Mouse (Mus musculus): Measurements from ENCODE around the gene Kif2c. TPM values are rescaled to one million over a fixed set of nuclear protein-coding genes. Genes with fewer than 3 reads are reported as not detected.

Kif2c gene
- polyA plus RNA-seq, 1 experiment from 2014 or later: 119 TPM

GRCm38 (mm10) chr4:117119636-117120035 lies 62.8 kb downstream of the Kif2c start:
- H3K4me1 ChIP-seq: peaks cover 27% of the 10 kb centered on the region
- H3K4me3 ChIP-seq: peak overlapping the region; percentile 70
- H3K36me3 ChIP-seq (replicated peaks): peaks cover 9% of the 10 kb centered on the region
- no peak for DNase-seq (ENCODE audit: extremely low spot score, low spot score)
- WGBS: 79% methylated on average over 5 of the region's 5 CpGs
- H3K9me3 ChIP-seq: no peaks in the 10 kb centered on the region
- H3K27me3 ChIP-seq (ENCODE audit: poor library complexity, severe bottlenecking): no peaks in the 10 kb centered on the region
- H3K27ac ChIP-seq: peak overlapping the region; percentile 90

- H3K4me3 ChIP-seq: no peak overlapping the region
- H3K27ac ChIP-seq: no peak overlapping the region
- peaks cover 21% of the 10 kb centered on the region for H3K4me1 ChIP-seq
- WGBS: 97% methylated on average over 7 of the region's 7 CpGs
- DNase-seq (ENCODE audit: extremely low spot score, low spot score): no peak
- H3K27me3 ChIP-seq (ENCODE audit: poor library complexity, severe bottlenecking): no peaks in the 10 kb centered on the region
- H3K36me3 ChIP-seq (replicated peaks): peaks cover 25% of the 10 kb centered on the region
- no peaks in the 10 kb centered on the region for H3K9me3 ChIP-seq
Observed at GRCm38 (mm10) chr4:117117931-117118330, 64.5 kb downstream of the Kif2c start.

- Histone ChIP-seq H3K36me3 (replicated peaks) (peaks cover 45% of the 10 kb centered on the region), H3K27ac (no peak overlapping the region), H3K9me3 (no peaks in the 10 kb centered on the region), H3K4me1 (peaks cover 6% of the 10 kb centered on the region), H3K27me3 (ENCODE audit: poor library complexity, severe bottlenecking) (no peaks in the 10 kb centered on the region), H3K4me3 (no peak overlapping the region)
- no peak for DNase-seq (ENCODE audit: extremely low spot score, low spot score)
- WGBS: 92% methylated on average over 5 of the region's 5 CpGs
Observed at GRCm38 (mm10) chr4:117115592-117115991, 66.8 kb downstream of the Kif2c start.

- Histone ChIP-seq H3K9me3 (no peaks in the 10 kb centered on the region), H3K36me3 (replicated peaks) (peaks cover 69% of the 10 kb centered on the region), H3K27ac (0 out of 2 replicates have a peak overlapping the region, but pooled peaks have one; percentile 40), H3K27me3 (ENCODE audit: poor library complexity, severe bottlenecking) (no peaks in the 10 kb centered on the region), H3K4me1 (no peaks in the 10 kb centered on the region), H3K4me3 (no peak overlapping the region)
- no peak for DNase-seq (ENCODE audit: extremely low spot score, low spot score)
- WGBS: 82% methylated on average over 1 of the region's 1 CpGs
Observed at GRCm38 (mm10) chr4:117113237-117113636, 69.2 kb downstream of the Kif2c start.

GRCm38 (mm10) chr4:117110985-117111384 lies 71.5 kb downstream of the Kif2c start:
- Histone ChIP-seq H3K27me3 (ENCODE audit: poor library complexity, severe bottlenecking) (no peaks in the 10 kb centered on the region), H3K4me1 (no peaks in the 10 kb centered on the region), H3K9me3 (no peaks in the 10 kb centered on the region), H3K36me3 (replicated peaks) (peaks cover 78% of the 10 kb centered on the region), H3K27ac (no peak overlapping the region), H3K4me3 (no peak overlapping the region)
- 96% methylated on average over 11 of the region's 11 CpGs for WGBS
- DNase-seq (ENCODE audit: extremely low spot score, low spot score): no peak

- Histone ChIP-seq H3K4me3 (no peak overlapping the region), H3K36me3 (replicated peaks) (peaks cover 81% of the 10 kb centered on the region), H3K27ac (no peak overlapping the region), H3K4me1 (peaks cover 6% of the 10 kb centered on the region; the same call in 1 of the 2 replicates), H3K9me3 (no peaks in the 10 kb centered on the region), H3K27me3 (ENCODE audit: poor library complexity, severe bottlenecking) (no peaks in the 10 kb centered on the region)
- WGBS: 91% methylated on average over 13 of the region's 13 CpGs
- DNase-seq (ENCODE audit: extremely low spot score, low spot score): no peak
Observed at GRCm38 (mm10) chr4:117110249-117110648, 72.2 kb downstream of the Kif2c start.

Small RNA genes within 50 kb of the gene (microRNA-seq; reads per million reads assigned to microRNA genes)
- not detected for gene Gm22398

Other genes with a start within 250 kb of the Kif2c start
- gene Urod, start 188.2 kb downstream of the Kif2c start, polyA plus RNA-seq (2016; fragmentation: Nextera tagmentation; extraction: Ambion mirVana): 93.8 and 108 TPM in 2 replicates
- gene Hectd3, start 187.3 kb downstream of the Kif2c start, polyA plus RNA-seq (2016; fragmentation: Nextera tagmentation; extraction: Ambion mirVana): 7.8 and 8.8 TPM in 2 replicates
- gene Eif2b3, start 163.2 kb downstream of the Kif2c start, polyA plus RNA-seq (2016; fragmentation: Nextera tagmentation; extraction: Ambion mirVana): 52.1 and 55.5 TPM in 2 replicates
- gene Ptch2, start 86.6 kb downstream of the Kif2c start, polyA plus RNA-seq (2016; fragmentation: Nextera tagmentation; extraction: Ambion mirVana): 7.3 TPM in 2 replicates
- 4.9 and 5.3 TPM in 2 replicates for gene Btbd19, start 56.9 kb downstream of the Kif2c start, polyA plus RNA-seq (2016; fragmentation: Nextera tagmentation; extraction: Ambion mirVana)
- gene Tctex1d4, start 55.8 kb downstream of the Kif2c start, polyA plus RNA-seq (2016; fragmentation: Nextera tagmentation; extraction: Ambion mirVana): not detected in 2 replicates
- 12.8 and 14.0 TPM in 2 replicates for gene Plk3, start 48.7 kb downstream of the Kif2c start, polyA plus RNA-seq (2016; fragmentation: Nextera tagmentation; extraction: Ambion mirVana)
- 878 and 901 TPM in 2 replicates for gene Rps8, start 26.4 kb downstream of the Kif2c start, polyA plus RNA-seq (2016; fragmentation: Nextera tagmentation; extraction: Ambion mirVana)
- gene Tmem53, start 69.3 kb upstream of the Kif2c start, polyA plus RNA-seq (2016; fragmentation: Nextera tagmentation; extraction: Ambion mirVana): 7.3 and 7.8 TPM in 2 replicates
- 0.15 and 0.53 TPM in 2 replicates for gene Armh1, start 69.5 kb upstream of the Kif2c start, polyA plus RNA-seq (2016; fragmentation: Nextera tagmentation; extraction: Ambion mirVana)